Mouse (Mus musculus) G1E (cell line): ENCODE results near the gene Rasa3.

Experiments
- CTCF ChIP-seq: IDR thresholded peaks from 2 replicates; pipeline ENCODE4 v1.5.1; 2012; ENCODE audit warnings: low read depth, low read length, inconsistent platforms, mixed read lengths
- POLR2AphosphoS5 ChIP-seq: IDR thresholded peaks from 2 replicates; pipeline ENCODE4 v1.6.1; 2012; ENCODE audit warnings: low read depth, low read length, inconsistent platforms; ENCODE audit not compliant: insufficient replicate concordance
- TAL1 ChIP-seq: conservative IDR thresholded peaks from 2 replicates; pipeline ENCODE4 v1.6.1; 2012; ENCODE audit warnings: low read depth, low read length, inconsistent platforms, mixed read lengths

- no peak for TF ChIP-seq CTCF
- no peak for TF ChIP-seq TAL1
- no peak for TF ChIP-seq POLR2AphosphoS5
Observed at GRCm38 (mm10) chr8:13697196-13697595, 19.8 kb upstream of the Rasa3 start.
